Mouse (Mus musculus) kidney, postnatal 14 days (tissue): ENCODE data around the gene Mbnl1.

Experiments used
- DNase-seq: peaks from one replicate; pipeline ENCODE4 v3.0.0; 2022; ENCODE audit warnings: mixed read lengths

The Mbnl1 gene

DNA sequence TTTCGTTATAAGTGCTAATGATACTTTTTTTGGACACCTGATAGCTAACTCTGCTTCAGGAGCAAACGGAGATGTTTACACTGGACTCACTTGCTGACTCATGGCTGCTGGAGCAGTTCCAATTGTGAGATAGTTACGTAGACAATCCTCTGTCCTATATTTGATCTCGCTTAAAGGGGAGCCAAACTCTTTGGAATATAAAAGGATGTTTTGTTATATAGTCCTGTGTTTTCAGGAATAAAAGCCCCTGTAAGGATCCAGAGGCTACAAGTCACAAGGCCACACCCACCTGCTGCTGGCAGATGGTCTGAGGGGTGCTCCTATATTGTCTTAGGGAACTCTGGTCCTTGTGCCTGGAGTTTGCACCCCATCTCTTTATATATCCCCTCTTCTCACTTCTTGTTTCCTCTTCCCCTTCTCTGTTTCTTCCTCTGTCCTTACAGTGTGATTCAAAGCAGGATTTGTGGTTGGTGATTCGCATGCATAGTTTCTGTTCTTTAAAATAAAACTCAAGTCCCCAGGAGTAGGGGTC is 97.9 kb downstream of the Mbnl1 start:
- peak; percentile 72 for DNase-seq

GRCm38 (mm10) chr3:60571493-60571892 is 98.9 kb downstream of the Mbnl1 start:
- DNase-seq: no peak

- no peak for DNase-seq
Observed at GRCm38 (mm10) chr3:60574199-60574598, 101.6 kb downstream of the Mbnl1 start.

GRCm38 (mm10) chr3:60574849-60575524 is 102.4 kb downstream of the Mbnl1 start:
- DNase-seq: no peak

GRCm38 (mm10) chr3:60575945-60576344 is 103.3 kb downstream of the Mbnl1 start:
- no peak for DNase-seq

- peak; percentile 27 for DNase-seq
Observed at GRCm38 (mm10) chr3:60576366-60577046, 103.9 kb downstream of the Mbnl1 start.

DNA sequence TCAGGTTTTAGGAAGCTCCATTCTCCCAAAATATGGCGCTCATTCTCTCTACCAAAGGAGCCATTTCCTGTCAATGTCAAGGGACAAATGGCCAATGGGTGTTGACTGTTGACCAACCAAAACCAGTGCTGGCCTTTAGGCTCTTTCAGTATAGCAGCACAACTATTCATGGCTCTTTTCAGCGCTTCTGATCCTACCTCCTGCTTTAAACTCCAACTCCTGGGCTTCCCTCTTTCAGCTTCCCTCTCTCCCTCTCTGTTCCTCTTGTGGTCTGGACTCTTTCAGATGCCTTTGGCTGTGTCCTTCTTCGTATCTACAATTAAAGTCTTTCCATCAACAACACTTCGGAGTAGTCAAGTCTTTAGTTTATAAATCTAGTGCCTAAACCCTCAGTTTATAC is 107.2 kb downstream of the Mbnl1 start:
- DNase-seq: no peak

- no peak for DNase-seq
Observed at GRCm38 (mm10) chr3:60580699-60581098, 108.1 kb downstream of the Mbnl1 start.

DNA sequence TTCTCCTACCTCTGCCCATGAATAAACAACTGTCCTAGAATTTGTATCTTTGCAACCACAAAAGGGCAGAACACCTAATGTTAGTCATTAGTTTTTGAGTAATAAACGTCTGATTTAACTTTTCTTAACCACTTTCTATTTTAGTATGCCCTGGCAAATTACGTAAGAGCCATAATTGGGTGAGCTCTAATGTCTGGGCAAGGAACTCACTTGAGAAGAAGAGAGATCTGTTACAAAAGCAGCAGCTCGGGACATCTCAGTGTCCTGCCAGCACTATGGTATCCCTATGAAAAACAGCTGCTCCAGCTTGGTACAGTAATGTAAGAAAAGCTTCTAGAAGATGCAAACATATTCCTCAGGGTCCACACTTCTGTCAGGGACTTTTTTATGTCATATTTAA is 109.5 kb downstream of the Mbnl1 start:
- DNase-seq: no peak

DNA sequence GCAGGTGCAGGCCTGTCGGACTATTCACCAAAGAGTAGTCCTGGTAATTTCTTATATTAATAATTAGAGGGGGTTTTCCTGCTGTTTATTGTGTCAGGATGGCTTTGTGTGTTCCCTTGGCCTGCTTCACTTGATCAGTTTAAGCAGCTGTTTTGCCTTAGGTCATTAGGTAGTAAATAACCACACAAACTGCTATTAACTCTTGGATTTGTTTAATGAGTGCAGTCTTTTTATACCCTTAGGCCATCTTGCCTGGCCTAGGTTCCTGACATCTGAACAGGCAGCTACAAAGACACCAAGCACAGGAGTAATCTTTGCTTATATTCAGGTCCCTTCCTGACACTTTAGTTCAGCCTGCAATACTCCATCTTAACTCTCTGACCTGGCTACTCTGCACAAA is 110.0 kb downstream of the Mbnl1 start:
- DNase-seq: no peak

- DNase-seq: no peak
Observed at GRCm38 (mm10) chr3:60584704-60585103, 112.1 kb downstream of the Mbnl1 start.

- DNase-seq: no peak
Observed at GRCm38 (mm10) chr3:60586046-60586445, 113.4 kb downstream of the Mbnl1 start.

DNA sequence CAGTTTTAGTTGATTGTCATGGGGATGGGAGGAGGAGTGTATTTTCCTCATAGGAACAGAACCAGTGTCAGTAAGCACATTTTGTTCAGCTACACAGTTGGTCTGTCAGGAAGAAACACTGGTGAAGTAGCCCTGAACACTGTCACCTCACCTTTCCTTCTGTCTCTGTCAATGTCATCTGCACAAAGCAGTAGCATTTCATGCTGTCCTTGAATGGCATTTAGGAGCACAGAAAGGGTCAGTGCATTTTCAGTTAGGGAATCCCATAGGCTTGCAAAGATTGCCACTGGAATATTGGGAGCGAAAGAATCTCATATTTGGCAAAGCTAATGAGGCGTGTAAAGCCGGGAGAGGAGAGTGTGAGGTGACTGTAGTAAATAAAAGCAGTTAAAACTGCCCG is 114.5 kb downstream of the Mbnl1 start:
- no peak for DNase-seq

- no peak for DNase-seq
Observed at GRCm38 (mm10) chr3:60589361-60589760, 116.7 kb downstream of the Mbnl1 start.

- no peak for DNase-seq
Observed at GRCm38 (mm10) chr3:60595606-60596005, 123.0 kb downstream of the Mbnl1 start.

GRCm38 (mm10) chr3:60596985-60597384 is 124.4 kb downstream of the Mbnl1 start:
- DNase-seq: no peak

- DNase-seq: peak; percentile 84
Observed at GRCm38 (mm10) chr3:60601686-60602085, 129.1 kb downstream of the Mbnl1 start.

- DNase-seq: no peak
Observed at GRCm38 (mm10) chr3:60602923-60603549, 130.4 kb downstream of the Mbnl1 start.

GRCm38 (mm10) chr3:60603637-60604036 is 131.0 kb downstream of the Mbnl1 start:
- DNase-seq: no peak

DNA sequence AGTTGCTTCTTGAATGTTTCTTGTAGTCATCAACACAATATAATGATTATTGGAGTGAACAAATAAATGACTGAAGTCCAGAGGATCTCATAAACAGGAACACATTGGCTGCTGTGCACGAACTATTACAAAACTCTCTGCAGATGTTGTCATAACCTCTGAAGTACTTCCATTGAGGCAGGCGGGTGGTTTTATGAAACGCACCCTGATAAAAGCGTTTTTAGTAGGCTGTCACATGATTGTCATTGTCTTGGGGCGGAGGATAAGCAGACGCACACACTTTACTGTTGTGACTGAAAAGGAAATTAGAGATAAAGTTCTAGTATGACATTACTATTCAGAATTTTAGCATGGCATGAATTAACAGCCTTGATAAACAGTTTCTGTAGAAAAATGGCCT is 131.6 kb downstream of the Mbnl1 start:
- no peak for DNase-seq

GRCm38 (mm10) chr3:60608952-60609403 is 136.3 kb downstream of the Mbnl1 start:
- peak; percentile 35 for DNase-seq

GRCm38 (mm10) chr3:60611839-60612238 is 139.2 kb downstream of the Mbnl1 start:
- DNase-seq: peak; percentile 54

DNA sequence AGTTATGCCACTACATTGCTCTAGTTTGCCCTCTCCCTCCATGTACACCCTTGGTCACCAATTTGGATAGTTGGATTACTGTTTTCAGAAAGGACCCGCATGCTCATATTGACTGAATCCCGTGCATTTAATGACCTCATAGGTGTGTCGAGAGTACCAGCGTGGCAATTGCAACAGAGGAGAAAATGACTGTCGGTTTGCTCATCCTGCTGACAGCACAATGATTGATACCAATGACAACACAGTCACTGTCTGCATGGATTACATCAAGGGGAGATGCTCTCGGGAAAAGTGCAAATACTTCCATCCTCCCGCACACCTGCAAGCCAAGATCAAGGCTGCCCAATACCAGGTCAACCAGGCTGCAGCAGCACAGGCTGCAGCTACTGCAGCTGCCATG is 140.5 kb downstream of the Mbnl1 start:
- DNase-seq: no peak

DNA sequence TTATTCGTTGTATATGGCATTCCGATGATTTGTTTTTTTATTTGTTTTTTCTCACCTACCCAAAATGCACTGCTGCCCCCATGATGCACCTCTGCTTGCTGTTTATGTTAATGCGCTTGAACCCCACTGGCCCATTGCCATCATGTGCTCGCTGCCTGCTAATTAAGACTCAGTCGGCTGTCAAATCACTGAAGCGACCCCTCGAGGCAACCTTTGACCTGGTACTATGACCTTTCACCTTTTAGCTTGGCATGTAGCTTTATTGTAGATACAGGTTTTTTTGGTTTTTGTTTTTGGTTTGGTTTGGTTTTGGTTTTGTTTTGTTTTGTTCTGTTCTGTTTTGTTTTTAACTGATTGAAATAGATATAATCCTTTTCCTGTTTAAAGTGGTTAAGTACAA is 141.9 kb downstream of the Mbnl1 start:
- peak; percentile 18 for DNase-seq
